Mouse (Mus musculus): Measurements from ENCODE around the gene Fbxl3.

Gene Fbxl3

GRCm38 (mm10) chr14:103033271-103033823 lies 66.0 kb downstream of the Fbxl3 start:
- DNase-seq, result no peak

Measured in cerebellum, postnatal 25 days (tissue).